Mouse (Mus musculus) liver, adult 2 months (tissue): Measurements from ENCODE around the gene Zfp719.

Source experiments
- CTCF ChIP-seq: fragments of 200-500 bp; IDR thresholded peaks from 2 replicates; pipeline ENCODE4 v1.5.1; 2011; ENCODE audit warnings: low read depth, low read length, control low read depth
- POLR2A ChIP-seq: fragments of 200-500 bp; IDR thresholded peaks from 2 replicates; pipeline ENCODE4 v1.6.1; 2011; ENCODE audit warnings: low read length, control low read depth; ENCODE audit not compliant: insufficient read depth; ENCODE audit errors: extremely low read depth

- TF ChIP-seq CTCF (no peak), POLR2A (no peak)
These were observed 31.7 kb upstream of the Zfp719 start for GRCm38 (mm10) chr7:43547666-43548065.
